Mouse (Mus musculus): ENCODE results near the gene Abca4.

- no peak for TF ChIP-seq CTCF (IDR thresholded peaks at IDR 0.05; ENCODE audit: extremely low read depth, insufficient read depth, insufficient read length, insufficient replicate concordance)
- TF ChIP-seq POLR2A (IDR thresholded peaks at IDR 0.05; ENCODE audit: low read depth, low read length) = no peak
Observed at GRCm38 (mm10) chr3:122074334-122074733, 30.1 kb downstream of the Abca4 start.

Data from spleen, adult 2 months (tissue).